Mouse (Mus musculus) embryonic stem cell, embryonic (primary cell): ENCODE measurements around the gene Man1a2.

ENCODE experiments used
- CTCF ChIA-PET, 4 experiments: fragments of 300-600 bp in 2 of 4; fragments of 350-600 bp in 2 of 4; sonication (Branson Sonifier 250); formaldehyde crosslinking; loops; one replicate each; lab custom pipeline; 2022; ENCODE audit warnings: inconsistent platforms in 2 of 4; lab: Charles Lee
- POLR2A ChIA-PET, 4 experiments: fragments of 300-600 bp in 2 of 4; fragments of 350-600 bp in 2 of 4; sonication (Branson Sonifier 250); formaldehyde crosslinking; loops; one replicate each; lab custom pipeline; 2022; ENCODE audit warnings: antibody characterized with exemption in 4 of 4, inconsistent platforms in 1 of 4; lab: Charles Lee

Gene Man1a2

GRCm38 (mm10) chr3:100685087-100685762 lies at the start of gene Man1a2:
Man1a2 (minus strand) TSS chr3:100685503.
- ChIA-PET POLR2A (interaction anchor here in 2 of 4 experiments (0.6 to 1.0 kb wide), 4 partner anchors 162 to 596 kb away, joined by 3 to 4 read pairs (median 3); partner anchors contain the start of gene Tent5c (in 1 of the 2)), CTCF (no interaction called here)

GRCm38 (mm10) chr3:100734482-100735154 lies 49.3 kb upstream of the Man1a2 start:
- POLR2A ChIA-PET = interaction anchor here in 1 of 4 experiments (0.5 kb wide), 1 partner anchor 72 kb away, joined by 3 read pairs; no protein-coding TSS in a partner anchor
- CTCF ChIA-PET = interaction anchor here in 1 of 4 experiments (0.5 kb wide), 1 partner anchor 577 kb away, joined by 3 read pairs; no protein-coding TSS in a partner anchor

- ChIA-PET CTCF (interaction anchor here in 1 of 4 experiments (0.6 kb wide), 1 partner anchor 36 kb away, joined by 3 read pairs; no protein-coding TSS in a partner anchor), POLR2A (no interaction called here)
Measured at GRCm38 (mm10) chr3:100731896-100732295, 46.6 kb upstream of the Man1a2 start.

GRCm38 (mm10) chr3:100731347-100731746 lies 46.0 kb upstream of the Man1a2 start:
- ChIA-PET CTCF (interaction anchor here in 1 of 4 experiments (0.6 kb wide), 1 partner anchor 37 kb away, joined by 3 read pairs; no protein-coding TSS in a partner anchor), POLR2A (no interaction called here)

- POLR2A ChIA-PET = interaction anchor here in 1 of 4 experiments (1.5 kb wide), 1 partner anchor 40 kb away, joined by 5 read pairs; no protein-coding TSS in a partner anchor
- CTCF ChIA-PET = interaction anchor here in 1 of 4 experiments (0.5 kb wide), 1 partner anchor 12 kb away, joined by 3 read pairs; no protein-coding TSS in a partner anchor
Measured at GRCm38 (mm10) chr3:100728008-100728712, 42.9 kb upstream of the Man1a2 start.

GRCm38 (mm10) chr3:100725960-100726674 lies 40.8 kb upstream of the Man1a2 start:
- ChIA-PET CTCF (no interaction called here), POLR2A (interaction anchor here in 1 of 4 experiments (0.6 kb wide), 1 partner anchor 14 kb away, joined by 3 read pairs; no protein-coding TSS in a partner anchor)

GRCm38 (mm10) chr3:100720786-100721300 lies 35.5 kb upstream of the Man1a2 start:
- ChIA-PET CTCF (interaction anchor here in 1 of 4 experiments (0.7 kb wide), 1 partner anchor 141 kb away, joined by 3 read pairs; no protein-coding TSS in a partner anchor), POLR2A (interaction anchor here in 1 of 4 experiments (0.6 kb wide), 1 partner anchor 498 kb away, joined by 3 read pairs; no protein-coding TSS in a partner anchor)

GRCm38 (mm10) chr3:100716241-100716640 lies 30.9 kb upstream of the Man1a2 start:
- POLR2A ChIA-PET = interaction anchor here in 2 of 4 experiments (0.5 to 0.7 kb wide), 2 partner anchors 8 to 241 kb away, joined by 3 read pairs; no protein-coding TSS in a partner anchor
- CTCF ChIA-PET = interaction anchor here in 3 of 4 experiments (0.6 to 0.7 kb wide), 3 partner anchors 12 to 860 kb away, joined by 3 read pairs; no protein-coding TSS in a partner anchor

- POLR2A ChIA-PET = interaction anchor here in 2 of 4 experiments (0.7 kb wide), 2 partner anchors 9 to 79 kb away, joined by 3 read pairs; no protein-coding TSS in a partner anchor
- CTCF ChIA-PET = interaction anchor here in 2 of 4 experiments (0.7 kb wide), 2 partner anchors 13 to 166 kb away, joined by 3 read pairs; no protein-coding TSS in a partner anchor
Measured at GRCm38 (mm10) chr3:100715367-100715766, 30.1 kb upstream of the Man1a2 start.

- POLR2A ChIA-PET = interaction anchor here in 3 of 4 experiments (0.6 to 1.1 kb wide), 8 partner anchors 9 to 1433 kb away, joined by 3 to 8 read pairs (median 4); no protein-coding TSS in a partner anchor
Measured at GRCm38 (mm10) chr3:100713142-100714005, 28.1 kb upstream of the Man1a2 start.

GRCm38 (mm10) chr3:100712140-100712539 lies 26.8 kb upstream of the Man1a2 start:
- CTCF ChIA-PET = interaction anchor here in 1 of 4 experiments (0.5 kb wide), 1 partner anchor 492 kb away, joined by 3 read pairs; no protein-coding TSS in a partner anchor

More at GRCm38 (mm10) chr3:100713142-100714005, 28.1 kb upstream of the Man1a2 start:
- CTCF ChIA-PET = interaction anchor here in 1 of 4 experiments (0.6 kb wide), 1 partner anchor 499 kb away, joined by 3 read pairs; no protein-coding TSS in a partner anchor

GRCm38 (mm10) chr3:100711486-100711885 lies 26.2 kb upstream of the Man1a2 start:
- ChIA-PET CTCF (interaction anchor here in 1 of 4 experiments (0.5 kb wide), 1 partner anchor 492 kb away, joined by 3 read pairs; no protein-coding TSS in a partner anchor), POLR2A (no interaction called here)

More at GRCm38 (mm10) chr3:100712140-100712539, 26.8 kb upstream of the Man1a2 start:
- POLR2A ChIA-PET = no interaction called here

- CTCF ChIA-PET = no interaction called here
- POLR2A ChIA-PET = no interaction called here
Measured at GRCm38 (mm10) chr3:100707117-100707516, 21.8 kb upstream of the Man1a2 start.

- ChIA-PET POLR2A (interaction anchor here in 1 of 4 experiments (0.7 to 1.8 kb wide), 2 partner anchors 17 to 66 kb away, joined by 4 to 9 read pairs; no protein-coding TSS in a partner anchor), CTCF (interaction anchor here in 1 of 4 experiments (0.8 kb wide), 1 partner anchor 353 kb away, joined by 3 read pairs; no protein-coding TSS in a partner anchor)
Measured at GRCm38 (mm10) chr3:100705128-100705667, 19.9 kb upstream of the Man1a2 start.

- ChIA-PET POLR2A (interaction anchor here (0.6 to 1.8 kb wide), 6 partner anchors 16 to 605 kb away, joined by 3 to 9 read pairs (median 3); no protein-coding TSS in a partner anchor), CTCF (no interaction called here)
Measured at GRCm38 (mm10) chr3:100703847-100704644, 18.7 kb upstream of the Man1a2 start.
